Mouse (Mus musculus) neural tube, embryonic 12.5 days (tissue): Measurements from ENCODE around the gene Myrf. TPM values are rescaled to one million over a fixed set of nuclear protein-coding genes. Genes with fewer than 3 reads are reported as not detected.

Experiments
- ATAC-seq: fragments of 200-750 bp; cut with Nextera tagmentation; 2 replicates; pipeline ENCODE4 v1.8.0; 2017; ENCODE audit warnings: low read depth, mild to moderate bottlenecking, moderate TSS enrichment, moderate library complexity; ENCODE audit not compliant: low FRiP score
- H3K27ac ChIP-seq: fragments of 300-500 bp; sonication (generic); 2 replicates; pipeline ENCODE4 v1.5.1; 2016
- H3K27me3 ChIP-seq: fragments of 300-500 bp; sonication (generic); replicated peaks from 2 replicates; pipeline ENCODE4 v1.6.1; 2016; ENCODE audit warnings: mild to moderate bottlenecking
- H3K36me3 ChIP-seq: fragments of 300-500 bp; sonication (generic); 2 replicates; pipeline ENCODE4 v1.6.1; 2016; ENCODE audit warnings: mild to moderate bottlenecking
- H3K4me1 ChIP-seq: fragments of 300-500 bp; sonication (generic); 2 replicates; pipeline ENCODE4 v1.6.1; 2016
- H3K4me2 ChIP-seq: fragments of 300-500 bp; sonication (generic); replicated peaks from 2 replicates; pipeline ENCODE4 v1.6.1; 2016; ENCODE audit warnings: mild to moderate bottlenecking
- H3K4me3 ChIP-seq: fragments of 300-500 bp; sonication (generic); 2 replicates; pipeline ENCODE4 v1.5.1; 2016
- H3K9ac ChIP-seq: fragments of 300-500 bp; sonication (generic); 2 replicates; pipeline ENCODE4 v1.6.1; 2016; ENCODE audit warnings: mild to moderate bottlenecking
- H3K9me3 ChIP-seq: fragments of 300-500 bp; sonication (generic); 2 replicates; pipeline ENCODE4 v1.6.1; 2016; ENCODE audit warnings: mild to moderate bottlenecking
- WGBS: fragments of 180-500 bp; shearing (Covaris S2); methylation state at CpG from one replicate; pipeline ENCODE4 v1.1.7; 2016; 5-methylcytosine and 5-hydroxymethylcytosine counted together
- polyA plus RNA-seq: library from polyadenylated mRNA; unstranded; fragments of >200 nt; fragmentation: Nextera tagmentation; extraction: Ambion mirVana; gene quantifications from 2 replicates; pipeline ENCODE4 v1.2.1, GENCODE M21; 2016

Myrf gene
- polyA plus RNA-seq, 1 experiment from 2014 or later = 1.0 TPM

GRCm38 (mm10) chr19:10272746-10273145, 32.2 kb upstream of the Myrf start:
- ATAC-seq = peak; percentile 46; the same call in 1 of the 2 replicates

GRCm38 (mm10) chr19:10271592-10271991, 31.0 kb upstream of the Myrf start:
- H3K4me3 ChIP-seq = no peak overlapping the region
- H3K4me2 ChIP-seq = no peak overlapping the region
- no peaks in the 10 kb centered on the region for H3K9me3 ChIP-seq
- WGBS = 88% methylated on average over 7 of the region's 7 CpGs
- H3K4me1 ChIP-seq = peaks cover 38% of the 10 kb centered on the region
- H3K27ac ChIP-seq = no peak overlapping the region
- H3K9ac ChIP-seq = no peak overlapping the region
- H3K27me3 ChIP-seq = peaks cover 62% of the 10 kb centered on the region
- no peak for ATAC-seq
- no peaks in the 10 kb centered on the region for H3K36me3 ChIP-seq

More at GRCm38 (mm10) chr19:10272746-10273145, 32.2 kb upstream of the Myrf start:
- H3K9me3 ChIP-seq = no peaks in the 10 kb centered on the region
- H3K4me2 ChIP-seq = peak overlapping the region; percentile 43
- H3K4me1 ChIP-seq = peaks cover 42% of the 10 kb centered on the region
- peaks cover 56% of the 10 kb centered on the region for H3K27me3 ChIP-seq
- peak overlapping the region; percentile 2; the same call in 1 of the 2 replicates for H3K4me3 ChIP-seq
- H3K9ac ChIP-seq = peak overlapping the region; percentile 19; the same call in 1 of the 2 replicates
- no peak overlapping the region; the same call in 1 of the 2 replicates for H3K27ac ChIP-seq
- 25% methylated on average over 11 of the region's 11 CpGs for WGBS
- no peaks in the 10 kb centered on the region for H3K36me3 ChIP-seq

- Histone ChIP-seq H3K9ac (no peak overlapping the region), H3K36me3 (no peaks in the 10 kb centered on the region), H3K4me3 (no peak overlapping the region), H3K27me3 (peaks cover 56% of the 10 kb centered on the region), H3K4me2 (no peak overlapping the region), H3K4me1 (peaks cover 30% of the 10 kb centered on the region), H3K9me3 (no peaks in the 10 kb centered on the region), H3K27ac (no peak overlapping the region)
- ATAC-seq = no peak
- 84% methylated on average over 5 of the region's 5 CpGs for WGBS
Measured at GRCm38 (mm10) chr19:10270356-10270755, 29.8 kb upstream of the Myrf start.

GRCm38 (mm10) chr19:10268851-10269250, 28.3 kb upstream of the Myrf start:
- ATAC-seq = no peak
- 76% methylated on average over 15 of the region's 15 CpGs for WGBS
- H3K27me3 ChIP-seq = peaks cover 60% of the 10 kb centered on the region

GRCm38 (mm10) chr19:10267953-10268352, 27.4 kb upstream of the Myrf start:
- no peak overlapping the region for H3K4me2 ChIP-seq
- 77% methylated on average over 10 of the region's 10 CpGs for WGBS

More at GRCm38 (mm10) chr19:10268851-10269250, 28.3 kb upstream of the Myrf start:
- H3K9ac ChIP-seq = no peak overlapping the region
- no peak overlapping the region for H3K27ac ChIP-seq
- H3K4me2 ChIP-seq = no peak overlapping the region
- no peaks in the 10 kb centered on the region for H3K9me3 ChIP-seq
- no peaks in the 10 kb centered on the region for H3K36me3 ChIP-seq
- no peak overlapping the region for H3K4me3 ChIP-seq
- peaks cover 24% of the 10 kb centered on the region for H3K4me1 ChIP-seq

GRCm38 (mm10) chr19:10267057-10267456, 26.5 kb upstream of the Myrf start:
- H3K9me3 ChIP-seq = no peaks in the 10 kb centered on the region
- no peak overlapping the region for H3K4me3 ChIP-seq
- no peaks in the 10 kb centered on the region for H3K36me3 ChIP-seq
- H3K9ac ChIP-seq = peak overlapping the region; percentile 5; the same call in 1 of the 2 replicates
- H3K4me1 ChIP-seq = peaks cover 8% of the 10 kb centered on the region
- H3K4me2 ChIP-seq = peak overlapping the region; percentile 9; the same call in 1 of the 2 replicates
- H3K27me3 ChIP-seq = peaks cover 65% of the 10 kb centered on the region
- WGBS = 13% methylated on average over 15 of the region's 15 CpGs
- ATAC-seq = peak; percentile 52; the same call in 1 of the 2 replicates
- H3K27ac ChIP-seq = no peak overlapping the region

More at GRCm38 (mm10) chr19:10267953-10268352, 27.4 kb upstream of the Myrf start:
- no peak overlapping the region for H3K9ac ChIP-seq
- H3K27me3 ChIP-seq = peaks cover 65% of the 10 kb centered on the region
- no peak for ATAC-seq
- no peaks in the 10 kb centered on the region for H3K9me3 ChIP-seq
- H3K4me3 ChIP-seq = no peak overlapping the region
- H3K36me3 ChIP-seq = no peaks in the 10 kb centered on the region
- H3K4me1 ChIP-seq = peaks cover 15% of the 10 kb centered on the region
- H3K27ac ChIP-seq = no peak overlapping the region

GRCm38 (mm10) chr19:10266196-10266850, 25.8 kb upstream of the Myrf start:
- peak; percentile 41; the same call in 1 of the 2 replicates for ATAC-seq
- Histone ChIP-seq H3K36me3 (no peaks in the 10 kb centered on the region), H3K4me2 (no peak overlapping the region), H3K27me3 (peaks cover 62% of the 10 kb centered on the region), H3K27ac (no peak overlapping the region), H3K9ac (no peak overlapping the region), H3K4me3 (no peak overlapping the region), H3K9me3 (no peaks in the 10 kb centered on the region), H3K4me1 (peaks cover 8% of the 10 kb centered on the region)
- 26% methylated on average over 14 of the region's 14 CpGs for WGBS

- Histone ChIP-seq H3K9me3 (no peaks in the 10 kb centered on the region), H3K4me1 (no peaks in the 10 kb centered on the region), H3K36me3 (no peaks in the 10 kb centered on the region), H3K9ac (no peak overlapping the region), H3K27me3 (peaks cover 35% of the 10 kb centered on the region), H3K4me3 (no peak overlapping the region), H3K4me2 (no peak overlapping the region), H3K27ac (no peak overlapping the region)
- ATAC-seq = no peak
- WGBS = 61% methylated on average over 7 of the region's 7 CpGs
Measured at GRCm38 (mm10) chr19:10261369-10261768, 20.8 kb upstream of the Myrf start.

- no peaks in the 10 kb centered on the region for H3K9me3 ChIP-seq
- no peak overlapping the region for H3K4me2 ChIP-seq
- peak; percentile 60 for ATAC-seq
- 24% methylated on average over 6 of the region's 6 CpGs for WGBS
- H3K27ac ChIP-seq = no peak overlapping the region
- no peaks in the 10 kb centered on the region for H3K4me1 ChIP-seq
- no peak overlapping the region for H3K9ac ChIP-seq
- no peak overlapping the region for H3K4me3 ChIP-seq
- H3K36me3 ChIP-seq = no peaks in the 10 kb centered on the region
- peaks cover 15% of the 10 kb centered on the region; the same call in 1 of the 2 replicates for H3K27me3 ChIP-seq
Measured at GRCm38 (mm10) chr19:10258279-10259011, 17.9 kb upstream of the Myrf start.

GRCm38 (mm10) chr19:10248128-10248527, 7.6 kb upstream of the Myrf start:
- Histone ChIP-seq H3K4me1 (peaks cover under 1% of the 10 kb centered on the region; the same call in 1 of the 2 replicates), H3K9me3 (no peaks in the 10 kb centered on the region), H3K36me3 (peaks cover 9% of the 10 kb centered on the region), H3K4me3 (no peak overlapping the region), H3K9ac (no peak overlapping the region), H3K4me2 (no peak overlapping the region), H3K27ac (no peak overlapping the region), H3K27me3 (0 out of 2 replicates have a peak, but pooled peaks cover 6% of the 10 kb centered on the region)
- WGBS = 63% methylated on average over 20 of the region's 20 CpGs
- no peak for ATAC-seq

- Histone ChIP-seq H3K9ac (no peak overlapping the region), H3K27me3 (0 out of 2 replicates have a peak, but pooled peaks cover 6% of the 10 kb centered on the region), H3K4me2 (no peak overlapping the region), H3K4me3 (no peak overlapping the region), H3K4me1 (peaks cover 4% of the 10 kb centered on the region), H3K9me3 (no peaks in the 10 kb centered on the region), H3K36me3 (peaks cover 9% of the 10 kb centered on the region), H3K27ac (no peak overlapping the region)
- ATAC-seq = no peak
- WGBS = 41% methylated on average over 6 of the region's 6 CpGs
Measured at GRCm38 (mm10) chr19:10247165-10247564, 6.6 kb upstream of the Myrf start.

- ATAC-seq = no peak
- Histone ChIP-seq H3K27ac (no peak overlapping the region), H3K4me1 (peaks cover 17% of the 10 kb centered on the region), H3K9me3 (no peaks in the 10 kb centered on the region), H3K4me3 (no peak overlapping the region), H3K27me3 (peaks cover 21% of the 10 kb centered on the region), H3K9ac (no peak overlapping the region), H3K36me3 (peaks cover 5% of the 10 kb centered on the region), H3K4me2 (no peak overlapping the region)
- WGBS = 20% methylated on average over 3 of the region's 3 CpGs
Measured at GRCm38 (mm10) chr19:10244183-10244582, 3.6 kb upstream of the Myrf start.
